Mouse (Mus musculus): ENCODE data around the gene 2610528A11Rik. TPM values are rescaled to one million over a fixed set of nuclear protein-coding genes. Genes with fewer than 3 reads are reported as not detected.
"Not testable (repeated sequence)": the region's sequence is repeated elsewhere in the genome, so short reads cannot be mapped to it uniquely, and the experiment has no call there.

2610528A11Rik gene
- 0.40 TPM in 1 of 2 replicates, not detected in the other for total RNA-seq (2014; rRNA removed)
- polyA plus RNA-seq (2012; rRNA removed), result 0.29 TPM in 1 of 2 replicates, not detected in the other

DNA sequence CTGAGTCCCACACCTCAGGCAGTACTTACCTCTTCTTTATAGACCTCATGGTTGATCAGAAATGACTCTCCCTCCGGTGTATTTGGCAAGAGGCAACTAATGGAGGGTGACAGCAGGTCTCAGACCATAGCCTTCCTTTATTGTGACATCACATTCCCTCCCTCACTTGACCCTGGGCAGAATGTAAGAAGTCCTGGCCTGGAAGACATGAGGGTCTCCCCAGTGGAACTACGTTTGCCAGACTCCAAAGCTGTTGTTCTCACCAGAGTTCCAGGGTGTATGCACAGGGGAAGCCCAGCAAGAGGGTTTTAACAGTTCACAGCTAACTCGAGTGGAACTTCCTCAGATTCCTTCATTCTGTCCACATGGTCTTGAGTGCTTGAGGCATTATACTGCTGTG lies at the start of gene 2610528A11Rik:
Gene 2610528A11Rik (minus strand): TSS at position 101 of the 400 bp plus-strand sequence.
- WGBS, result 52% methylated on average over 3 of the region's 3 CpGs
- Histone ChIP-seq H3K36me3 (ENCODE audit: control insufficient read depth, insufficient read depth, low read length) (no peaks in the 10 kb centered on the region; the same call in 1 of the 2 replicates), H3K79me2 (ENCODE audit: control insufficient read depth, insufficient read depth, low read length) (no peaks in the 10 kb centered on the region)

DNA sequence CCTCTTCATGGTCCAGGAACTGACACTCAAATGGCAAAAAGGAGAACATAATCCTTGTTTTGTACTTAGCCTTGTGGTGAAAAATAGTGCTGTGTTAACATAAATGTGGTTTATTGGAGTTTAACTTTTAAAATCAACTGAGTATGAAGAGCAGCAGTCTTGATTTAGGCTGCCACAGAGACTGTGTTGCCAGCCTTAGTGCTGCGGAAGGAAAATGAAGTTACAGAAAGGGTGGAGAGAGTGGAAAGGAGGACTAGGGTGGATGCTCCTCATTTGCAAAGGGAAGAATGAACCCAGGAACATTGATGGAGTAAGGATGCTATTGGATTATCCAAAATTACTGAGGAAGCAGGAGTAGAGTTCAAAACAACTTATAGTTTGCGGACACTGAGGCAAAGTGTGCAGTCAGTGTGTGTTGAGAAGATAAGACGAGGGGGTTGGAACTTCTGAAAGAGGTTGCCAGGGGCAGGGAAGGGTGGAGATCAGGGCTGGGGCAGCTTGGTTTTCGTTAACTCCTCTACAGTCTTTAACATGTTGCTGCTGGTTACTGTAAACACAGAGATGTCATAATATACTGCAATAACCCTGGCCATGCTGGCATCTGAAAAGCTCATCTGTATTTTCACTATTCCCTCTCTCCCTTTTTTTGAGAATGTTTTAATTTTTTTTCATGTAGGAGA lies 49.6 kb upstream of the 2610528A11Rik start:
- H3K4me1 ChIP-seq (ENCODE audit: control insufficient read depth, insufficient read depth, low read length), result no peaks in the 10 kb centered on the region
- H3K4me3 ChIP-seq (ENCODE audit: insufficient read depth, low read depth, low read length), result no peak overlapping the region
- no peaks in the 10 kb centered on the region for H3K27me3 ChIP-seq (ENCODE audit: control insufficient read depth, insufficient read depth, low read length)
- 73% methylated on average over 4 of the region's 4 CpGs for WGBS
- H3K79me2 ChIP-seq (ENCODE audit: control insufficient read depth, insufficient read depth, low read length), result no peaks in the 10 kb centered on the region
- TF ChIP-seq POLR2A (IDR thresholded peaks at IDR 0.05; ENCODE audit: extremely low read depth, insufficient read depth, low read length) (no peak), CTCF (IDR thresholded peaks at IDR 0.05; ENCODE audit: low read depth, low read length) (no peak)
- DNase-seq (ENCODE audit: extremely low read depth, low read depth, low spot score), result no peak
- no peak overlapping the region for H3K27ac ChIP-seq (replicated peaks; ENCODE audit: insufficient read depth, low read depth, low read length)
- H3K9ac ChIP-seq (ENCODE audit: low read depth, low read length), result no peak overlapping the region
- H3K36me3 ChIP-seq (ENCODE audit: control insufficient read depth, insufficient read depth, low read length), result no peaks in the 10 kb centered on the region

More for the DNA sequence above, at the start of gene 2610528A11Rik:
- Histone ChIP-seq H3K27ac (replicated peaks; ENCODE audit: insufficient read depth, low read depth, low read length) (no peak within 1 kb of the TSS), H3K4me3 (ENCODE audit: insufficient read depth, low read depth, low read length) (no peak within 1 kb of the TSS), H3K4me1 (ENCODE audit: control insufficient read depth, insufficient read depth, low read length) (no peaks in the 10 kb centered on the region), H3K9ac (ENCODE audit: low read depth, low read length) (no peak within 1 kb of the TSS), H3K27me3 (ENCODE audit: control insufficient read depth, insufficient read depth, low read length) (no peaks in the 10 kb centered on the region)
- no peak for DNase-seq (ENCODE audit: extremely low read depth, low read depth, low spot score)
- TF ChIP-seq POLR2A (IDR thresholded peaks at IDR 0.05; ENCODE audit: extremely low read depth, insufficient read depth, low read length) (no peak), CTCF (IDR thresholded peaks at IDR 0.05; ENCODE audit: low read depth, low read length) (no peak)

DNA sequence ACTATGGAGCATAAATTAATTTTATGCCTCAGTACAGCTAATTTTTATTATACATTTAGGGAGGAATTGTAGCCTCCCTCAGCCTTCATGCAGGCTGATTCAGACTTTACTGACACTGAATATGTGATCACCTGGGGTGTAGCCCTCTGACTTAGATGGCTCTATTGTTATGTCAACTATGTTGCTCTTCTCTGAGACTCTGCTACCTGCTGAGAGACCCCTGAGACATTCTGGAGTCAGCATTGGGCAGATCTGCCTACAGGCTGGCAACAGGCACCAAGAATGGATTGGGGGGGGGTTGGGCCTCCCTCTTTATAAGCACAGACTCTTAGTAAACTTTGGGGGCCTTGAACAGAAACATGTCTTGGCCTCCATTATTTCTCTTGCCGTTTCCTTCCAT lies 40.6 kb upstream of the 2610528A11Rik start:
- no peaks in the 10 kb centered on the region for H3K27me3 ChIP-seq (ENCODE audit: control insufficient read depth, insufficient read depth, low read length)
- TF ChIP-seq POLR2A (IDR thresholded peaks at IDR 0.05; ENCODE audit: extremely low read depth, insufficient read depth, low read length), result no peak
- TF ChIP-seq CTCF (IDR thresholded peaks at IDR 0.05; ENCODE audit: low read depth, low read length), result no peak
- 92% methylated on average over 1 of the region's 1 CpGs for WGBS
- DNase-seq (ENCODE audit: extremely low read depth, low read depth, low spot score), result no peak
- H3K4me3 ChIP-seq (ENCODE audit: insufficient read depth, low read depth, low read length), result no peak overlapping the region
- H3K36me3 ChIP-seq (ENCODE audit: control insufficient read depth, insufficient read depth, low read length), result no peaks in the 10 kb centered on the region
- no peak overlapping the region for H3K27ac ChIP-seq (replicated peaks; ENCODE audit: insufficient read depth, low read depth, low read length)
- H3K79me2 ChIP-seq (ENCODE audit: control insufficient read depth, insufficient read depth, low read length), result no peaks in the 10 kb centered on the region
- no peaks in the 10 kb centered on the region for H3K4me1 ChIP-seq (ENCODE audit: control insufficient read depth, insufficient read depth, low read length)
- H3K9ac ChIP-seq (ENCODE audit: low read depth, low read length), result no peak overlapping the region

DNA sequence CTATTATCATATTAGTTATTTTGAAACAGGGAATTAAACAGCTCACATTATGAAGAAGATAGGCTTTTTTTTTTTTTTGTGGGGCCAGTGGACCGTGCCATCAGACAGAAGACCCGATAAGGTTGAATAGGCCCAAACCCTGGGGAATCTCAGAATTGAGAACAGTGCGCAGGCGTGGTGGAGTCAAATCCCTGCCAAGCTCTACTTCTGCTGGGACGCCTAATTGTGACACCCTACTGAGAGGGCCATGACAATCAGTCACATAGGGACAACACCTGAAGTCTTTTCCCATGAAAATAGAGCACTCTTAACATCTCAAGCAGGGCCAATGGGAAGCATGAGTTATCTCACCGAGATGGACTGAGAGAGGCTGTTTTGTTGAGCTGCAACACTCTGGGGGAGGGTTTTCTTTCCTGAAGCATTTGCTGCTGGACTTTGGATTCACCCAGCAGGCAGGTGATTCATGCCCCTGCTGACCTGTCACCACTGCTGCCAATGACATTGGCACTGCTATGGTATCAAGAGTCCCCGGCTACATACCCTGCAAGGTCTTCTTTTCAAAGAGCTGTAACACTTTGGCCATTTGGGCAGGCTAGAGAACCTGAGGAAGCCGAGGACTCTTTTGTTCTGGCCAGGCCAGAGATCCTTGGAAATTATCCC lies 25.4 kb upstream of the 2610528A11Rik start:
- Histone ChIP-seq H3K36me3 (ENCODE audit: control insufficient read depth, insufficient read depth, low read length) (no peaks in the 10 kb centered on the region), H3K79me2 (ENCODE audit: control insufficient read depth, insufficient read depth, low read length) (peaks cover 5% of the 10 kb centered on the region; the same call in 1 of the 2 replicates), H3K4me1 (ENCODE audit: control insufficient read depth, insufficient read depth, low read length) (peaks cover 4% of the 10 kb centered on the region), H3K27me3 (ENCODE audit: control insufficient read depth, insufficient read depth, low read length) (no peaks in the 10 kb centered on the region), H3K4me3 (ENCODE audit: insufficient read depth, low read depth, low read length) (no peak overlapping the region), H3K9ac (ENCODE audit: low read depth, low read length) (no peak overlapping the region), H3K27ac (replicated peaks; ENCODE audit: insufficient read depth, low read depth, low read length) (peak overlapping the region; percentile 66)
- peak; percentile 93 for DNase-seq (ENCODE audit: extremely low read depth, low read depth, low spot score)
- WGBS, result 61% methylated on average over 8 of the region's 8 CpGs
- TF ChIP-seq POLR2A (IDR thresholded peaks at IDR 0.05; ENCODE audit: extremely low read depth, insufficient read depth, low read length), result no peak
- TF ChIP-seq CTCF (IDR thresholded peaks at IDR 0.05; ENCODE audit: low read depth, low read length), result no peak

DNA sequence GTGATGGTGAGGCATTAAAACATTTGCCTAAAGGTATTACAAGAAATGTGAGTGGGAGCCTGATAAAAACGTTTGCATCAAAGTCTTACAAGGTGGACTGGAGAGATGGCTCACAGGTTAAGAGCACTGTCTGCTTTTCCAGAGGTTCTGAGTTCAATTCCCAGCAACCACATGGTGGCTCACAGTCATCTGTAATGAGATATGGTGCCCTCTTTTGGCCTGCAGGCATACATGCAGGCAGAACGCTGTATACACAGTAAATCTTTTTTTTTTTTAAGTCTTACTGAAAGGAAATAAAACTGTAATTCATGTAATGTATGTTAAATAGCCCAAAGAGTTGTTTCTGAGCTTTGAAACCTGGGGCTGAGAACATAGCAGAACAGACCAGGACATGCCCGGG lies 23.8 kb upstream of the 2610528A11Rik start:
- H3K9ac ChIP-seq (ENCODE audit: low read depth, low read length); H3K27ac ChIP-seq (replicated peaks; ENCODE audit: insufficient read depth, low read depth, low read length); DNase-seq (ENCODE audit: extremely low read depth, low read depth, low spot score); H3K4me1 ChIP-seq (ENCODE audit: control insufficient read depth, insufficient read depth, low read length); H3K27me3 ChIP-seq (ENCODE audit: control insufficient read depth, insufficient read depth, low read length); H3K36me3 ChIP-seq (ENCODE audit: control insufficient read depth, insufficient read depth, low read length); H3K4me3 ChIP-seq (ENCODE audit: insufficient read depth, low read depth, low read length); H3K79me2 ChIP-seq (ENCODE audit: control insufficient read depth, insufficient read depth, low read length): not testable (repeated sequence)
- 76% methylated on average over 3 of the region's 3 CpGs for WGBS

DNA sequence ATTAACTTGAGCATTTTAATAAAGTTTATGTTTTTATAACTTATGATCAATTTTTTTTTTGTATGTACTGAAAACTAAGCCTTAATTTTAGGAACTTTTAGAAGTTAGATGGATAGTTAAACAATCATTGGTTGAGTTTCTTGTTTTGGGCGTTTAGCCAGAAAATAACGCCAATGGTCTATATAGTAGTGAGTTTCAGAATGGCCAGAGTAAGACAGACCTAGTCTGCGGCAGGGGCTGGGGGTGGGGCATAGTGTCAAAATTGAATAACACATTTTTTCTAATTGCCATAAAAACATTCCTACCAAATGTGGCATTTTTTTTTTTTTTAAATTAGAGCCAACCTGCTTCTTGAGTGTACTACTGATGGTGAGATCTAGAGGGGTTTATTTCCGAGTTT lies 22.3 kb upstream of the 2610528A11Rik start:
- DNase-seq (ENCODE audit: extremely low read depth, low read depth, low spot score), result no peak
- Histone ChIP-seq H3K27ac (replicated peaks; ENCODE audit: insufficient read depth, low read depth, low read length) (no peak overlapping the region), H3K4me3 (ENCODE audit: insufficient read depth, low read depth, low read length) (no peak overlapping the region), H3K79me2 (ENCODE audit: control insufficient read depth, insufficient read depth, low read length) (peaks cover 5% of the 10 kb centered on the region; the same call in 1 of the 2 replicates), H3K27me3 (ENCODE audit: control insufficient read depth, insufficient read depth, low read length) (no peaks in the 10 kb centered on the region), H3K4me1 (ENCODE audit: control insufficient read depth, insufficient read depth, low read length) (peaks cover 6% of the 10 kb centered on the region), H3K36me3 (ENCODE audit: control insufficient read depth, insufficient read depth, low read length) (peaks cover 17% of the 10 kb centered on the region; the same call in 1 of the 2 replicates), H3K9ac (ENCODE audit: low read depth, low read length) (no peak overlapping the region)
- 75% methylated on average over 4 of the region's 4 CpGs for WGBS
- no peak for TF ChIP-seq POLR2A (IDR thresholded peaks at IDR 0.05; ENCODE audit: extremely low read depth, insufficient read depth, low read length)
- TF ChIP-seq CTCF (IDR thresholded peaks at IDR 0.05; ENCODE audit: low read depth, low read length), result no peak

All from liver, adult 2 months (tissue).